Mouse (Mus musculus) brain, embryonic 14.5 days (tissue): ENCODE results near the gene Pnma3.

Source experiments
- CTCF ChIP-seq: fragments of 200-500 bp; IDR thresholded peaks from 2 replicates; pipeline ENCODE4 v1.5.1; 2012; ENCODE audit warnings: inconsistent platforms, mild to moderate bottlenecking, moderate library complexity, borderline replicate concordance; ENCODE audit not compliant: insufficient read depth, insufficient read length; ENCODE audit errors: extremely low read depth
- POLR2A ChIP-seq: fragments of 200-500 bp; IDR thresholded peaks from 2 replicates; pipeline ENCODE4 v1.6.1; 2012; ENCODE audit warnings: mild to moderate bottlenecking, inconsistent platforms, borderline replicate concordance; ENCODE audit not compliant: poor library complexity, insufficient read depth, insufficient read length, severe bottlenecking; ENCODE audit errors: extremely low read depth

- no peak for TF ChIP-seq POLR2A
- no peak for TF ChIP-seq CTCF
Observed at GRCm38 (mm10) chrX:73039666-73040065, 24.9 kb upstream of the Pnma3 start.
